Mouse (Mus musculus) kidney, adult 2 months (tissue): ENCODE data around the gene Slc38a2.

ENCODE experiments used
- CTCF ChIP-seq: fragments of 200-500 bp; conservative IDR thresholded peaks from 2 replicates; pipeline ENCODE4 v1.5.1; 2011; ENCODE audit warnings: low read depth, mild to moderate bottlenecking, control low read depth, low read length, moderate library complexity, mixed read lengths; ENCODE audit not compliant: insufficient read depth, insufficient read length
- POLR2A ChIP-seq: fragments of 200-500 bp; IDR thresholded peaks from one replicate; pipeline ENCODE4 v1.6.1; 2011; ENCODE audit warnings: low read depth, low read length, control low read depth

DNA sequence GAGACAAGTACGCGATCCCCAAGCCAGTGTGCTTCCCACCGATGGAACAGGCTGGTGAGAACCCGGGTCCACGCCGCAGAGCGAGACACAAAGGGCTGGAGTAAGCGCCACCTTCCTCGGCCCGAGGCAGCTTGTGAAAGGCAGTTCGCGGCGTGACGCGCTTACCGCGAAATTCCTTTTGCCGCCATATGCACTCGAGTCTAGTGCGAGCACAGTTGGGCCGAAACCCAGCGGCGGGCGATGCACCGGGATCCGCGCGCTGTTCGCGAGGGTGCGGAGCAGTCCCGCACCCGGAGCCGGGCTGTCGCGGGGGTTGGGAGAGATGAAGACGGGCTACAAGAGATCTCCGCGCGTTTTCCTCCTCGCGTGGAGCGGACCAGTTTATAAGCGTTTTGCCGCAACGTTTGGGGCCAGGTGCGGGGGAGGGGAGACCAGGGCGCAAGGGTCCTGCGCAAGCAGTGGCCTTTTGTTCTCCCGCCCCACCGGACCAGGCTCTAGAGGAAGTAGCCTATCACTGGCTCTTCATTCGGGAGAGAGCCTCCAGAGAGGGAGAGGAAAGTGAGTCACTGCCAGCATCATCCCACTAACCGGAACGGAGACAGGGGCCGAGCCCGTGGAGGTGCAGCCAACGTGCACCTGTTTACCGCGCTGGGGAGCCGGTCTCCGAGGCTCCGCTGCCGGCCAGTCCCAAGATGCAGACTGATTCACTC is 58.3 kb downstream of the Slc38a2 start:
- TF ChIP-seq CTCF (no peak), POLR2A (no peak)
